Mouse (Mus musculus) embryonic facial prominence, embryonic 14.5 days (tissue): Measurements from ENCODE around the gene Rasl11b. TPM values are rescaled to one million over a fixed set of nuclear protein-coding genes. Genes with fewer than 3 reads are reported as not detected.

Source experiments
- ATAC-seq: fragments of 200-750 bp; cut with Nextera tagmentation; 2 replicates; pipeline ENCODE4 v1.8.0; 2017; ENCODE audit warnings: low read depth, moderate number of reproducible peaks, moderate TSS enrichment
- DNase-seq: peaks from one replicate; pipeline ENCODE4 v3.0.0-alpha.2; 2015; ENCODE audit warnings: low spot score
- H3K27ac ChIP-seq: fragments of 300-500 bp; sonication (generic); replicated peaks from 2 replicates; pipeline ENCODE4 v1.5.1; 2014; ENCODE audit warnings: low read depth, mild to moderate bottlenecking, low read length, moderate library complexity
- H3K27me3 ChIP-seq: fragments of 300-500 bp; sonication (generic); replicated peaks from 2 replicates; pipeline ENCODE4 v1.6.1; 2014; ENCODE audit warnings: low read length; ENCODE audit not compliant: control insufficient read depth, insufficient read depth
- H3K36me3 ChIP-seq: fragments of 300-500 bp; sonication (generic); 2 replicates; pipeline ENCODE4 v1.6.1; 2014; ENCODE audit warnings: low read length, mixed read lengths; ENCODE audit not compliant: control insufficient read depth, insufficient read depth
- H3K4me1 ChIP-seq: fragments of 300-500 bp; sonication (generic); 2 replicates; pipeline ENCODE4 v1.6.1; 2014; ENCODE audit warnings: antibody characterized with exemption, low read length; ENCODE audit not compliant: control insufficient read depth, insufficient read depth
- H3K4me2 ChIP-seq: fragments of 300-500 bp; sonication (generic); 2 replicates; pipeline ENCODE4 v1.6.1; 2014; ENCODE audit warnings: low read depth, mild to moderate bottlenecking, low read length, moderate library complexity, mixed read lengths
- H3K4me3 ChIP-seq: fragments of 300-500 bp; sonication (generic); 2 replicates; pipeline ENCODE4 v1.5.1; 2014; ENCODE audit warnings: low read depth, mild to moderate bottlenecking, low read length
- H3K9ac ChIP-seq: fragments of 300-500 bp; sonication (generic); 2 replicates; pipeline ENCODE4 v1.6.1; 2014; ENCODE audit warnings: low read depth, mild to moderate bottlenecking, low read length, moderate library complexity, mixed read lengths
- H3K9me3 ChIP-seq: fragments of 300-500 bp; sonication (generic); 2 replicates; pipeline ENCODE4 v1.6.1; 2016; ENCODE audit warnings: low read length; ENCODE audit not compliant: control insufficient read depth
- WGBS: fragments of 180-500 bp; shearing (Covaris S2); extraction: QIAGEN DNeasy Blood & Tissue Kit; methylation state at CpG from one replicate; pipeline ENCODE4 v1.1.7; 2014; 5-methylcytosine and 5-hydroxymethylcytosine counted together
- polyA plus RNA-seq: library from polyadenylated mRNA; unstranded; fragments of >200 nt; fragmentation: Nextera tagmentation; extraction: Ambion mirVana; gene quantifications from 2 replicates; pipeline ENCODE4 v1.2.1, GENCODE M21; 2014

The Rasl11b gene
- polyA plus RNA-seq, 1 experiment from 2014 or later: 62.9 TPM

DNA sequence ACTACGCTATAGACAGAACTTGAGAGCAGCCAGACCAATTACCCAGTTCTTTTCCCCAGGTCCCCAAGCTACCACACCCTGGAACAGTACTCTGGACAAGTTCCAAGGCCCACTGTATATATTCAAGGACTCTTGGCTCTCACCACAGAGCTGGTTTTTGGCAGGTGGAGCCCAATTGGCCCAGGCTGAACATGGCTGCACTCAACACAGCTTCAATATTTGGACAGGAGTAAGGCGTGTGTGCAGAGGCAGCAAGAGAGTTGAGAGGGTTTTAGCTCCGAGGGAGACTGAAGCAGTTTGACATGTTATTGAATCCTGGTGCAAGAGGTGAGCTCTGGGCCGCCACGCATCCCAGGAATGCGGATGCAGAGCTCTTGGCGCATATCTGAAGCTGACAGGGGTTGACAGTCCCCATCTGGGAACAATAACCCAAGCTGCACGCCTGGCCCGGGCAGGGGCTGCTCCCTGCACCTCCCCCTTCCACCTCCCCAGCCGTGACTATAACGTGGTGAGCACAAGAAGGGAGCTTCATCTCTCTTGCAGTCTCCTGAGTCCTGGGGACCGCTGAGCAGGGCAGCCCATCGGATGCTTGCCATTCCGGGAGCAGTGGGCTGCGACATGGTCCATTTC, 33.7 kb upstream of the Rasl11b start:
- Histone ChIP-seq H3K27ac (peak overlapping the region; percentile 82), H3K27me3 (no peaks in the 10 kb centered on the region), H3K9me3 (no peaks in the 10 kb centered on the region), H3K36me3 (no peaks in the 10 kb centered on the region), H3K4me3 (peak overlapping the region; percentile 13), H3K9ac (no peak overlapping the region), H3K4me1 (peaks cover 43% of the 10 kb centered on the region), H3K4me2 (peak overlapping the region; percentile 47)
- DNase-seq (peak; percentile 96), ATAC-seq (peak; percentile 89)
- WGBS: 2% methylated on average over 14 of the region's 15 CpGs

DNA sequence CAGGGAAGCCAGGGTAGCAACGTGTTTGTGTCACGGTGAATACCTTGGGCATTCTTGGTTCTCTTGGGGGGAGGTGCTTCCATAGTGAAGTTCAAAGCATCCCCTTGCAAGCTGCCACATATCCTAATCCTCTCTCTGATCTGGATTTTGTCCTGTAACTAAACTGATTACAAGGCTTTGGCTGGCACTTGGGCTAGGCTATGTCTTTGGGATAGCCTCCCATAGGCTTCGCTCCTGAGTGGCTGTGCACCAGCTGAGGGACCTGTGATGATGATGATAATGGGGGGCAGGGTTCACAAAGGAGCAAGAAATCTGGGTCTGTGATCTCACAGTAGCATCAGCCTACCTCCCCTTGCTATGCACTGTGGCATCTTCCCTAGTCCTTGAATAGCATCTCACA, 33.1 kb upstream of the Rasl11b start:
- DNase-seq: no peak
- ATAC-seq: no peak
- H3K9me3 ChIP-seq: no peaks in the 10 kb centered on the region
- peaks cover 43% of the 10 kb centered on the region for H3K4me1 ChIP-seq
- 19% methylated on average over 3 of the region's 3 CpGs for WGBS
- peak overlapping the region; percentile 82 for H3K27ac ChIP-seq
- H3K27me3 ChIP-seq: no peaks in the 10 kb centered on the region
- H3K4me3 ChIP-seq: no peak overlapping the region
- H3K4me2 ChIP-seq: peak overlapping the region; percentile 47
- H3K9ac ChIP-seq: no peak overlapping the region
- no peaks in the 10 kb centered on the region for H3K36me3 ChIP-seq

DNA sequence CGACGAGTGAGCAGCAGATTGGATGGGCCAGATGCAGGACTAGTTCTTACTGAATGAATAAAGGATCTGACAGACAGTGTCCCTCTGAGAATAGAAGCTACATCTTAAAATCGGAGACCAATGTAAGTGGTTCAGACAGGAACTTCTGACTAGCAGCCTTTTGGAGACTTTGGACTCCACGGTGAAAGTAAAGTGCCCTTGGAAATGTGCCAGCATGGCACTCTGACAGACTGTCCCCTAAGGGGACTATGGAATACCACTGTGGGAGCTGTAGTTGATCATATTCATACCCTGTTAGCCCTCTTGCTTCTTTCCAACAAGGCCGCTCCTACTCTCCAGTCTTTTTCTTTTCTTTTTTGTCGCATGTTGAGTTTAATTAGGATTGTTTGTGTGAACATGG, 31.9 kb upstream of the Rasl11b start:
- Histone ChIP-seq H3K36me3 (no peaks in the 10 kb centered on the region), H3K27ac (no peak overlapping the region), H3K9me3 (no peaks in the 10 kb centered on the region), H3K27me3 (no peaks in the 10 kb centered on the region), H3K9ac (no peak overlapping the region), H3K4me1 (peaks cover 42% of the 10 kb centered on the region), H3K4me3 (no peak overlapping the region), H3K4me2 (no peak overlapping the region)
- ATAC-seq (no peak), DNase-seq (no peak)
- 77% methylated on average over 6 of the region's 6 CpGs for WGBS

DNA sequence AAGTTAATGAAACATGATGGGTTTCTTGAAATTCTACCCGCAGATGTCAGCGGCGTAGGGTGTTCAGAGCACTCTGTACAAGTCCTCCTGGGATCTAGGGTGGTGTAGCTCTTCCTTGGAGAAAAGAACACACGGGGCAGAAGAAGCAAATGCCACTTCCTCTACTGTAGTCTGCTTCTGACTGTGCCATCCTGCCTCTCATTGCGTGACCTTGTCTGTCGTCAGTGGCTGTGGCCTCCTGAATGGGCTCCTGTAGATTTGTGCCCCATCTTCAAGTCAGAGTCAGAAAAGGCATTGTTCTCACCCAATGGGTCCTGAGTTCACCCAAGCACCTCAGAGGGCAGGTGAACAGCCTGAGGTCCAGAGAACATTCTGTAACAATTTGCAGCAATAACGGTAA, 30.5 kb upstream of the Rasl11b start:
- no peak overlapping the region for H3K27ac ChIP-seq
- 58% methylated on average over 7 of the region's 7 CpGs for WGBS
- peaks cover 52% of the 10 kb centered on the region for H3K4me1 ChIP-seq
- DNase-seq: no peak
- no peak overlapping the region for H3K4me3 ChIP-seq
- no peak overlapping the region for H3K4me2 ChIP-seq
- H3K36me3 ChIP-seq: no peaks in the 10 kb centered on the region
- ATAC-seq: no peak
- no peak overlapping the region for H3K9ac ChIP-seq
- H3K27me3 ChIP-seq: no peaks in the 10 kb centered on the region
- H3K9me3 ChIP-seq: no peaks in the 10 kb centered on the region

DNA sequence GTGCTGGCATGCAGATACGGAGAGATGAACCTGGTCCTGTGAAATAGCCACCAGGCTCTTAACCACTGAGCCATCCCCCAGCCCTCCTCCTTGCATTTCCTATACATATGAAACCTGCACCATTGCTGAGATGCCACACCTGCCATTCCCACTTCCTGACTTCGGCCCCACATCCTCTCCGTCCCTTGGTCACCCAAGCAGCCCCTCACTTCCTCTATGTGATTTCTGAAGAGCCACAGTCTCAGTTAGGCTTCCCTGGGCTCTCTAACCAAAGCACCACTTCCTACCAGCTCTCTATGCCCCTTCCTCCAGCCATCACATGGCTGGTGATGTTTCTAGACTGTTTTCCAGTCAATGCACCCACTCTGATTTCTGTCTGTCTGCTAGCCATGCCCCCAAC, 28.4 kb upstream of the Rasl11b start:
- no peaks in the 10 kb centered on the region for H3K36me3 ChIP-seq
- no peaks in the 10 kb centered on the region for H3K27me3 ChIP-seq
- H3K4me1 ChIP-seq: peaks cover 35% of the 10 kb centered on the region
- DNase-seq (no peak), ATAC-seq (no peak)
- H3K4me2 ChIP-seq: no peak overlapping the region
- no peaks in the 10 kb centered on the region for H3K9me3 ChIP-seq
- H3K9ac ChIP-seq: no peak overlapping the region
- WGBS: 86% methylated on average over 3 of the region's 3 CpGs
- no peak overlapping the region for H3K27ac ChIP-seq
- no peak overlapping the region for H3K4me3 ChIP-seq

DNA sequence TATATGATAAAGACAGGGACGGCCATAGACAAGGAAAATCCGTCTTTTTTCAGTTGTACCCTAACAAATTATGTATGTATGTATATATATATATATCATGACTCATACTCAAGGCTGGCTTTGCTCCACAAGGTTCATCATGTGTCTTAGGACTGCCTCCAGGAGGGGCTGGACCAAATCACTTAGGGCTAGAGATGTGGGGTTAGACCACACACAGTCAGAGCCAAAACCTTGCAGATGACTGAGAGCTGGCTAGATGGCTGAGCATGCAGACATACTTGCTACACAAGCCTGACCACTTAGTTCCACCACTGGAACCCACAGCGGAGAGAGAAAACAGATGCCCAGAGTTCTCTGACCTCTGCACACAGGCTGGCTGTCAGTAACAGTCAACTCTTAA, 27.0 kb upstream of the Rasl11b start:
- H3K4me1 ChIP-seq: peaks cover 33% of the 10 kb centered on the region
- H3K27ac ChIP-seq: peak overlapping the region; percentile 13; the same call in 1 of the 2 replicates

DNA sequence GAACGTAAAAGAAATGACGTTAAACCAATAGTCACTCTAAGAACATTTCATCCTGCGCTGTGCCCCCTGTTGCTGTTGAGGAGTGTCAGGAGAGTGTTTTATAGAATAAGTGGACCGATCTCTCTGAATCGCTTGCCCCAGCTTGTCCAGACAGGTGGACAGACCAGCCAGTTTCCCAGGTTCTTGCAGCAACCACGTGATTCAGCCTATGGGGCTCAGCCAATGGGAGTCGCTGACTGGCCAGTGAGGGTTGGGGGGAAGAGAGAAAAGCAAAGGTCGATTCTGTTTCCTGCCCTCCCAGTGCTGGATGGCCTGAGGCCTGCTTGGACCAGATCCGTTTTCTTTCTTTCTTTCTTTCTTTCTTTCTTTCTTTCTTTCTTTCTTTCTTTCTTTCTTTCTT, 23.3 kb upstream of the Rasl11b start:
- WGBS: 56% methylated on average over 9 of the region's 9 CpGs
- Histone ChIP-seq H3K9ac (no peak overlapping the region), H3K27ac (peak overlapping the region; percentile 71; the same call in 1 of the 2 replicates), H3K4me3 (no peak overlapping the region), H3K9me3 (no peaks in the 10 kb centered on the region), H3K4me1 (peaks cover 56% of the 10 kb centered on the region), H3K27me3 (no peaks in the 10 kb centered on the region), H3K4me2 (0 out of 2 replicates have a peak overlapping the region, but pooled peaks have one; percentile 30), H3K36me3 (no peaks in the 10 kb centered on the region)
- peak; percentile 24 for DNase-seq
- no peak for ATAC-seq

More for the DNA sequence above, 27.0 kb upstream of the Rasl11b start:
- WGBS: 59% methylated on average over 3 of the region's 3 CpGs
- no peak overlapping the region for H3K4me2 ChIP-seq
- DNase-seq (peak; percentile 84), ATAC-seq (no peak)
- no peak overlapping the region for H3K4me3 ChIP-seq
- H3K36me3 ChIP-seq: no peaks in the 10 kb centered on the region
- H3K9me3 ChIP-seq: no peaks in the 10 kb centered on the region
- no peaks in the 10 kb centered on the region for H3K27me3 ChIP-seq
- no peak overlapping the region for H3K9ac ChIP-seq

DNA sequence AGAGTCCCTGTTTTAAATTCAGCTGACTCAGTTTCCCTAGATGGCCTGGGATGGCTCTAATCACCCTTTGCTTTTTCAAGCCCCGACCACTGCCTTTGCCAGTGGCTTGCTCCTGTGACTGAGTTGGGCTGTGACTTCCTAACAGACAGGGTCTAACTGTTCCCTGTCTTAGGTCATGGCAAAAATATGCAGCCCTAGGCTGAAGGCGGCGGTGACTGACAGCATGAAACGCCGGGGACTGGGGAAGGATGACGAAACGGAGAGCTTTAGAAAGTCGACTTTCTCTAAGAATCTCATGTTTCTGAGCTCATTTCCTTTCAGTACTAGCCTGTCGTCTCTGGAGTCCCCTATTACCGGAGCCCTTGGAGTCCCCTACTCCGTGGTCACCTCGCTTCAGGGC, 22.9 kb upstream of the Rasl11b start:
- no peaks in the 10 kb centered on the region for H3K36me3 ChIP-seq
- 10% methylated on average over 12 of the region's 12 CpGs for WGBS
- no peaks in the 10 kb centered on the region for H3K27me3 ChIP-seq
- H3K4me2 ChIP-seq: peak overlapping the region; percentile 30; the same call in 1 of the 2 replicates
- no peak overlapping the region for H3K4me3 ChIP-seq
- peak; percentile 88 for DNase-seq
- H3K9me3 ChIP-seq: no peaks in the 10 kb centered on the region
- peak overlapping the region; percentile 71 for H3K27ac ChIP-seq
- peaks cover 58% of the 10 kb centered on the region for H3K4me1 ChIP-seq
- 0 out of 2 replicates have a peak overlapping the region, but pooled peaks have one; percentile 22 for H3K9ac ChIP-seq
- ATAC-seq: peak; percentile 62; the same call in 1 of the 2 replicates
